Mouse (Mus musculus) heart, adult 11 months (tissue): Measurements from ENCODE around the gene Gm26620.

Experiments
- DNase-seq: peaks from one replicate; pipeline ENCODE4 v3.0.0; 2022

Gene Gm26620

DNA sequence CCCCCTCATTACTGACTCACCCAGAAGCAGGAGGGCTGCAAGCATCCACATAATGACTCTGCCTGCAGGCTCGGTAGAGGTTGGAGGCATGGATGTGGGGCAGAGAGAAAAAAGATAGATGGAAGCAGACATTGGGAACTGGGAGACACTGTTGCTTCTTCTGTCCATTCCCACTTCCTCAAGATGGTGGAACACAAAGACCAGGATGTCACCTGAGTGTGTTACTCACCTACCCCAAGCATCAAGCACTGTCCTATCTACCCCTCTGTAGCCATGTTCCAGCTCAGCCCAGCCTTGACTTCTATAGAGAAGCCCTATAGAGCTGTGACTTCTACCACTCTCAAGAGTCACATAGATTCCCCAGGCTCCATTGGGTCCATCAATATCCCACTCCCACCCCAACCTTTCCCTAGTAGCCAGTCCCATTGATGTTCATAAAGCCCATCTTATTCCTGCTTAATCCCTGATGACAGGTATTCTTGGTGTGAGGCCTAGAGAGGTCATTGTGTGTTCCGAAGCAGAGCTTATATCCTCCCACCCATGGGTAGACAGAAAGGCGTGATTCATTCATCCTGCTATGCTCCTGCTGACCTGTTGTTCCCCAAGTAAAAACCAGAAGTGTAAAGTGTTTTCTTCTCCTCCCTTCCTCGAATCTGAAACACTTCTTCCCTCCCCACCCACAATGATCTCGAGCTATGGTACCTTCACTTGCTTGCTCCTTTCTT lies 28.2 kb downstream of the Gm26620 start, which contains the start of gene Fcrlb:
Gene Fcrlb (minus strand): TSS at position 51 of the 725 bp plus-strand sequence.
- DNase-seq, result peak; percentile 50

- peak; percentile 76 for DNase-seq
These were observed 30.8 kb downstream of the Gm26620 start for GRCm38 (mm10) chr1:170915657-170916056.

GRCm38 (mm10) chr1:170919308-170919707 lies 34.4 kb downstream of the Gm26620 start:
- DNase-seq, result no peak

DNA sequence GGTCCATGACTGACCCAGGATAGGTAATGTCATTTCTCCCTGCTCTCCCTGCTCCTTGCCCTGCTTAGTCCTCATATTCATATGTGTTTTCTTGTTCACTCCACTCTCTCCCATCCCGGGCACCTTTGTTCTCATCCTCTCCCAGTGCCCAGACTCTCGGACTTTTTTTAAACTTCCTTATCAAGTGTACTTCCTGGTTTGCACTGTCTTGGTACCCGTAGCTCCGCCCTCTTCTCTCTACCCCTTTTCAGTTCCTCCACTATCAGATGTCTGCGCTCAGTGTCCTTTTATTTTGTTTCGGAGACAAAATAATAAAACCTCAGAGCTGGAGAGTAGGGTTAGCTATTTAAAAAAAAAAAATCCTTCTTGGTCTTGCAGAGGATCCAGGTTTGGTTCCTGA lies 39.6 kb downstream of the Gm26620 start:
- DNase-seq, result peak; percentile 96

DNA sequence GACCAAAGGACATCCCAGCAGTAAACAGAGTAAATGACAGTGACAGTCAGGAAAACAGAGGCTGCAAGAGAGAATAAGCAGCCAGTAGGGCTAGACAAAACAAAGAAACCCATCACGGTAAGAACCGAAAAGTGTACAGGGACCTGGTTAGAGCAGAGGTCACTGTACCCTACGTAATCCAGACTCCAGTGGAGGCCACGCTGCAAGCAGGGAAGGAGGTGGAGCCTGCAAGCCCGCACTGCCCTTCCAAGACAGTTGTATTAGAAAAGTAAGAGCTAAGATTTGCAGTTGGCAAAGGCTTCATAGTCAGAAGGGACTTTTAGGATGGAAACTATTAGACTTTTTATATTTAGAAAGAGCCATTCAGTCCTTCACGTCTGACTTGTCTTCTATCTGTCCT lies 42.1 kb downstream of the Gm26620 start:
- no peak for DNase-seq

GRCm38 (mm10) chr1:170927378-170927777 lies 42.5 kb downstream of the Gm26620 start, which contains the start of gene Fcrla:
TSS of gene Fcrla (minus strand) at chr1:170927583.
- DNase-seq, result no peak

- peak; percentile 89 for DNase-seq
These were observed 43.6 kb downstream of the Gm26620 start for GRCm38 (mm10) chr1:170928467-170928866.

- no peak for DNase-seq
These were observed 44.4 kb downstream of the Gm26620 start for GRCm38 (mm10) chr1:170929245-170929644.

DNA sequence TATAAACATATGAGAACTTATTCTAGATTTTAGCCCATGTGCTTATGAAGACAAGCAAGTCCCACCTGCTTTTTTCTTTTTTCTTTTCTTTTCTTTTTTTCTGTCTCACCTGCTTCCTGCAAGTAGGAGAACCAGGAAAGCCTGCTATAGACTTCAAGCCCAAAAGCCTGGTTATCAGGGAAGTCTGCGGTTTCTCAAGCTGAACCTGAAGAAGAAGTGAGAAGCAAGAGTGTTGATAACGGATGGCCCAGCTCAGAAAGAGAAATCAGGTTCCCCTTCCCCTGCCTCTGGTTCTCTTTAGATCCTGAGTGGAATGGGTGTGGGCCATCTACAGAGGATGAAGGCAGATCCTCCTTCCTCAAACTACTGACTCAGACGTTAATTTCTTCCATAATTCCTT lies 47.2 kb downstream of the Gm26620 start:
- DNase-seq, result no peak

- DNase-seq, result no peak
These were observed 48.6 kb downstream of the Gm26620 start for GRCm38 (mm10) chr1:170933386-170933920.

- no peak for DNase-seq
These were observed 49.1 kb downstream of the Gm26620 start for GRCm38 (mm10) chr1:170933940-170934339.

DNA sequence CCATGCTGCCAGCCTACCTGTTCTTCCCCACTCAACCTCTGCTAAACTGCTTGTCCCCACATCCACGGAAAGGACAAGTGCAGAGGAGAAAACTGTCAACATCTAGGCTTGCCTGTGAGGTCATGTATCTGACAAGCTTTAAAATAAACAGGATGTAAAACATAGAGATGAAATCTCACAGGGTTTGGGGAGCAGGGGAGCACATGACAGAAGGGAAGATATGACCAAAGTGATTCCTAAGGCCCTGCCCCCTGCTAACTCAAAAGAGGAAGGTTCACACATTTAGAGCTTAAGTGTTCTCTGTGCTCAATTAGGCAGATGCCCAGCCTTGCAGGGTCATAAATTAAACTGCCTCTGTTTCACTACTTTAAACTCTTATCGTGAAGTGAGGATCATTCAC lies 49.5 kb downstream of the Gm26620 start:
- DNase-seq, result no peak
